Mouse (Mus musculus) adrenal gland, postnatal 25 days (tissue): ENCODE measurements at regions not wholly inside any gene's neighbourhood (a gene's known extent, or its start where the extent isn't known, plus 50 kb on each side); places are given as distances from the start of the nearest gene placed in this dataset.

ENCODE experiments used
- DNase-seq: peaks from one replicate; pipeline ENCODE4 v3.0.0; 2021; ENCODE audit warnings: mixed read lengths

DNA sequence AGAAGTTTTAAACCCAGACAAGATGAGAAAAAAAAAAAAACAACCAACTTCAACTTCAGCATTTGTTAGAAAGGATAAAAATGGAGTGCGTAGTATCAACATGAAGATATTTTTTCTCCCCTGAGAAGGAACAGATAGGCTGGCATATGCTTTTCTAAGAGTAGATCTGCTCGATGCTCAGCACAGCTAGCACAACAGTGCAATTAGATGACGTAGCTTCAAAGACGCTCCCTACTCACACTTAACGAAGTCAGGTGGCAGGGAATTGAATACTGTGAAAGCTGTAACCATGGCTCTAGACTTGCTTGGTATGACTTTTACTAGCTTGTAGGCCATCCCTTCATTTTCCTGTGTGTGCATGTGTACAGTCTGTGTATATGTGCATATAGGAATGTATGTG, 299.5 kb downstream of the Tmem182 start:
- no peak for DNase-seq

GRCm38 (mm10) chr1:41121636-41122175, 316.3 kb downstream of the Tmem182 start:
- no peak for DNase-seq

GRCm38 (mm10) chr1:41131410-41131809, 326.0 kb downstream of the Tmem182 start:
- DNase-seq = no peak

- DNase-seq = no peak
Measured at GRCm38 (mm10) chr1:41133143-41133542, 327.7 kb downstream of the Tmem182 start.

DNA sequence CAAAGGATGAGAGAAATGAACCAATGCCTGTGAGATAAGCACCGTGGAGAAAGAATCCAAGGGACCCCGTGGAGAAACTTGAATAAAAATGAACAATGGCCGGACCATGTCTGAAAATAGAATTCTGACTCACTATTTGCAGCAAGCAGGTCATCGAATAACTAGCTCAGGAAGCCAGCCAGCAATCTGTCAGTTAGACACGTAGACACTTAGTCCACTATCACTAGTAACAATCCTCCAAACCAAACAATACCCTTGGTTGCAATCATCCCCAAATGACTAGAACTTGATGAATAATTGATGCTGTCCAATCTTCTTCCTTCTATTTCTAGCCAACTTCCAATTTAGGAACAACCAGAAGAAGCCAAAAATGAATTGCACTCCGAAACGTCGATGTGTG, 328.5 kb downstream of the Tmem182 start:
- DNase-seq = no peak

- DNase-seq = no peak
Measured at GRCm38 (mm10) chr1:41139725-41140124, 334.3 kb downstream of the Tmem182 start.

GRCm38 (mm10) chr1:41140542-41140941, 335.1 kb downstream of the Tmem182 start:
- no peak for DNase-seq

GRCm38 (mm10) chr1:41141992-41142391, 336.6 kb downstream of the Tmem182 start:
- no peak for DNase-seq

GRCm38 (mm10) chr1:41152516-41152915, 347.1 kb downstream of the Tmem182 start:
- no peak for DNase-seq

DNA sequence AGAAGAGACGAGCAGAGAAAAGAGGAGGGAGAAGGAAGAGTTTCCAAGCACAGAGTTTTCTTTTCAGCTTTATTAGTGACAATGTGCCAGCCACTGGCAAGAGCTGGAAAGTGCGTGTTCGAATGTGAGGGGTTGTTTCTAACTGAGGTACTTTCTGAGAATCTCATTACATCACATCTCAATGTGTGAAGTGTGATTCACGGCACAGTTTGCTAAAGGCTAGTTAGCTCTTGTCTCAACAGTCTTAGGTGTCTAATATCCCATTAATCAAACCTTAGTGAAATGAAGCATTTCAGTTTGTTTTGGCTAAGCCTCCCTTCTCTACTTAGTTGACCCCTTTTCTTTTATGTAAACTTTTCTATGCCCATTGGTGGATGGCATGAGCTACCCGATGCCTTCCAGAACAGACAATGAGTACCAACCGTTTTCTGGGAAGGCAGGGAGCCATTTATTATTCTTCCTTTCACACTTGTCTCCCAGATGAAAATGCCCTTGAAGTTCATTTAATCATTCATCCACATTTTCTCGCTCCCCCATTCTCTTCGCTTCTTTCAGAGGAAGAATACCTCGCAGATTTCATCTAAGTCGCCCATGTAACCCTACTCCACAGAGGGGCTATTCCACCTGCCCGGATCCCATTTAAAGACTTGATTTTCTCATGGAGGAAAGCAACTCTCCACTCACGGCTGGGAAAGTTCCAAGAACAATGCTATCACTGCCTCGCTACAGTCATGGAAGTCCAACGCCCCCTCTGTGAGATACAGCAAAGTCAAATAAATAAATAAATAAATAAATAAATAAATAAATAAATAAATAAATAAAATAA, 348.0 kb downstream of the Tmem182 start:
- DNase-seq = no peak

DNA sequence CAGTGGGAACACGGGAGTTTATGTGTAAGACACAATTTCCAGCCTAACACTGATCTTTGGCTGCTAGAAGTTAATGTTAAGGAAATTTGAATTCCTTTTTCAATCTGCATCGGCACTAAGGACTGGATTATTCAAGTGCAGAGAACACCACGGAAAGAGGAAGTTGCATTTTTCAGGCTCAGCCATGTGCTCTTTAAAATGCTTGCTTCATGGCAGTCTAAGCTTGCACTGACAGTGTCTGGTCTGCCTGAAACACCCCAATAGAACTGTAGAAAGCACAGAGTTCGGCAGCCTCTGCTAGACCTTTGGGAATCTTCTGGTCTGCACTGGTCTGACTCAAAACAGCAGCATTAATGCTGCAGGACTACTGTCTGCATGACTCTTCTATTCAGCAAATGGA, 348.8 kb downstream of the Tmem182 start:
- no peak for DNase-seq

DNA sequence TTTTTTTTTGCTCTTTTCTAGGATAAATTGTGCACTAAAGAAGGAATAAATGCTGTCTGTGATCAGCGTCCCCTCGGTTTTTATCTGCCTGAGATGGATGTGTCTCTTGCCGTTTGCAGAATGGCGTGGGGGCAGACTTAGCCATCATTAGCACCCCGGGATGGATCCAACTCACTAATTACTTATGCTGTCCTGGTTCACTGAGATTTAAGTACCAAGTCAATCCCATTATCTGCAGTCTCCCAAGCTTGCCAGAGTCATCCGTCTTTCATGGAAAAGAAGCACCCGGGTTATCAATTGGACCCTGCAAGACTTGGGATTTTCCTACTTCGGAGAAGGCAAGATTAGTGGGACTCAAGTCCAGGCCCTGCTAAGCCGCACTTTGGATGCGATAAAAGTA, 351.5 kb downstream of the Tmem182 start:
- no peak for DNase-seq

- no peak for DNase-seq
Measured at GRCm38 (mm10) chr1:41157651-41158513, 352.5 kb downstream of the Tmem182 start.

- no peak for DNase-seq
Measured at GRCm38 (mm10) chr1:41165878-41166786, 360.7 kb downstream of the Tmem182 start.

GRCm38 (mm10) chr1:41166787-41167420, 361.5 kb downstream of the Tmem182 start:
- DNase-seq = no peak

DNA sequence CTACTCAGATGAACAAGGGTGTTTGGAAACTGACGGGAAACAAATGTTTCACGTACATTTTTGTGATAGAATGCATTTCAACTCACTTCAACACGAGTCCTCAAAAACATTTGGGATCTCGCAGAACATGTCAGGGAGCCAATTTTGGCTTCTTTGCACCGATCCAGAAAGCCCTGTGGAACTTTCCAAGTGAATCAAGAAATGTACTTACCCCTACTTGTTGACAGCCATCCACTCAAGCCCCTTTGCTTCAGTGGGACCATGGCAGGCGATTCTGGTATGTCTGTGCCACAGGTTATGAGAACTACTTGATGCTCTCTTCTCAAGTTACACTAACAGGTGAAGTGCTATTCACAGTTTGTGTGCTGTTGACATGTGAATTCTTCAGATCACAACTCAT, 381.6 kb downstream of the Tmem182 start:
- DNase-seq = no peak

- no peak for DNase-seq
Measured at GRCm38 (mm10) chr1:41212876-41213275, 407.5 kb downstream of the Tmem182 start.

- no peak for DNase-seq
Measured at GRCm38 (mm10) chr1:41225851-41226250, 420.4 kb downstream of the Tmem182 start.

GRCm38 (mm10) chr1:41235335-41235734, 429.9 kb downstream of the Tmem182 start:
- DNase-seq = no peak

DNA sequence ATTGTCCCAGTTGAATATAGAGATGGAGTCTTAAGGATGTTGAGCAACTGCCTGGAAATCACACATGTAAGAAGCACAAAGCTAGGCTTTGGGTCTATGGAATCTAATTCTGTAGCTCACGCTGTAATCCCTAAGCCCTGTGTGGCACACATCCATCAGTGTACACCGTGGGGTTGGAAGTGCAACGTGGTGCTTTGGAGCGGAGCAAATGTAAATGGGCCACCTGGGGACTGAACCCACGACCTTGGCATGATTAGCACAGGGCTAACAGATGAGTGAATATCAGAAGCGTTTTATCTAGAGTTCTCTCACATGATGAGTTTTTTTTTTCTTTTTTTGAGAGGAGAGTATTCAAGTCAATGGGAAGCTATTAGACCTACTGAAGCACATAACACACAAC, 437.6 kb downstream of the Tmem182 start:
- no peak for DNase-seq

DNA sequence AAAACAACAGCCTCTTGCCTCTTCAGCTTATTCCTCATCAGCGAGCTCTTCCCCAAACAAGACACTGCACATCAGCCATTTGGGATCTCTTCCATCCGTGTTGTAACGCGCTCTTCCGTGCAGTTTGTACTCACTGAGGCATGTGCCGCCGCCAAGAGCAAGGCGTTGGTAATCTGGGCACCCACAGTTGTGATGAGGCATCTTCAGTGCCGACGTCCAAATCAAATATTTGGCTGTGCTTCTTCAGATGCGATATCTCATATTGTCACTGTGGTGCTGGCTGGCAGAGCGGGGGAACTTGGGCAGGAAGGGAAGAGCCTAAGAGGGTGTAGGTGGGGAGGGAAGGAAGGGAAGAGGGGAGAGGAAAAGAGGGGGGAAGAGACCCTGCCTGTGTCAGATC, 439.2 kb downstream of the Tmem182 start:
- DNase-seq = no peak

DNA sequence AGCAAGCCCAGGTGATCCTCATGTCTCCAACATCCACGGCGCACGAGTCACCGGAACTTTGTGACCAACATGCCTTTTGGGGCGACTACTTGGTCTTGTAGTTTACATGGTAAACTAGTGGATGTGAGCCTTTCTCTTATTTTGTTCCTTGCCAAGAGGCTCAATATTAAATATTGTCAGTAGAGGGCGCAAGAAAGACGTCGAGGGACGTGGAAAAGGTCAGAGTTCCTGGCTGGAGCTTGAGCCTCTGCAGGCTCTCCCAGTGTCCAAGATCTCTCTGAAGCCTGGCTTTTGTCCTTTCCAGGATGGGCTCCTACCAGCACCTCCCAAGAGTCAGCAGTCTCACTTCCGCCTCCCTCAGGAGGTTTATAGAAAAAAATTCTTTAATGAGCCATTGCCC, 458.8 kb downstream of the Tmem182 start:
- DNase-seq = peak; percentile 3
